Mouse (Mus musculus) duodenum, adult 2 months (tissue): ENCODE measurements around the gene Tpte. TPM values are rescaled to one million over a fixed set of nuclear protein-coding genes. Genes with fewer than 3 reads are reported as not detected.

Experiments used
- polyA plus RNA-seq: library from polyadenylated mRNA; depleted of rRNA; stranded (reverse); fragments of >200 nt; gene quantifications from 2 replicates; pipeline ENCODE4 v1.2.3, GENCODE M21; 2012; ENCODE audit warnings: low replicate concordance; rRNA removed

Gene Tpte
- not detected in 2 replicates for polyA plus RNA-seq

GRCm38 (mm10) chr8:22282999-22283491, at the start of gene Tpte:
TSS of gene Tpte (plus strand) at chr8:22283441.

GRCm38 (mm10) chr8:22398142-22398951, 115.1 kb downstream of the Tpte start, which contains the start of gene Slc25a15:
TSS of gene Slc25a15 (minus strand) at chr8:22398597.

GRCm38 (mm10) chr8:22411282-22411702, 128.1 kb downstream of the Tpte start, which contains the start of gene Mrps31:
TSS of gene Mrps31 (plus strand) at chr8:22411361.

Other genes starting within 250 kb of the Tpte start
- gene Atp7b, start 223.1 kb upstream of the Tpte start, polyA plus RNA-seq = 4.4 and 9.0 TPM in 2 replicates
- 0.56 and 0.95 TPM in 2 replicates for gene Alg11, start 222.7 kb upstream of the Tpte start, polyA plus RNA-seq
- gene Nek5, start 158.4 kb upstream of the Tpte start, polyA plus RNA-seq = 0.05 and 0.22 TPM in 2 replicates
- gene Nek3, start 117.0 kb upstream of the Tpte start, polyA plus RNA-seq = 2.3 and 2.8 TPM in 2 replicates
- gene Ckap2, start 97.6 kb upstream of the Tpte start, polyA plus RNA-seq = 1.3 and 1.9 TPM in 2 replicates
- 4.0 and 4.1 TPM in 2 replicates for gene Vps36, start 90.6 kb upstream of the Tpte start, polyA plus RNA-seq
- gene Thsd1, start 56.1 kb upstream of the Tpte start, polyA plus RNA-seq = 0.41 and 0.55 TPM in 2 replicates
- 30.2 and 51.3 TPM in 2 replicates for gene Slc25a15, start 115.2 kb downstream of the Tpte start, polyA plus RNA-seq
- gene Mrps31, start 127.9 kb downstream of the Tpte start, polyA plus RNA-seq = 3.8 and 4.2 TPM in 2 replicates